Comparison of ENCODE assay signal across 27 mouse cellular contexts in the genomic region with DNA sequence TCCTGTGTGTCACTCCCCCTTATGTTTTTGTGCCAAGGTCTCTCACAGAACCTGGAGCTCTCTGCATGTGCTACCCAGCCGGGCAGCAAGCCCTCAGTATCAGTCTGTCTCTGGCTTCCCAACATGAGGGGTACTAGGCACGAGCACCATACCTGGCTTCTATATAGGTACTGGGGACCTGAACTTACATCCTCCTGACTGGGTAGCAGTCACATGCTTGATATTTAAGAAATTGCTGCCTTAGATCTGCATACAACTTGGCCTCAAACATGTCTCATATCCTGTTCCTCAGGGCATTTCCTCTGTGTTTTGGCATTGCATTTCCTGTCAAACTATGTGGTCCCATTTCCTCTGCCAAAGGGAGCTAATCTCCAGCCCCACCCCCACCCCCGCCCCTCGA. TPM values are rescaled to one million over a fixed set of nuclear protein-coding genes. Genes with fewer than 3 reads are reported as not detected.
DNase-seq lines count a peak whose midpoint lies in the region; ATAC-seq and TF ChIP-seq lines count a peak whose summit lies in the region.
"Had no signal": no experiment of that assay in that cellular context is flagged by ENCODE, and none has a peak within 500 bp of the region (broad histone marks: within the 10 kb centered on the region; RNA-seq: fewer than 3 reads in every experiment).

No protein-coding gene starts in this region.

- no peaks in the 10 kb centered on the region for H3K36me3 ChIP-seq in forebrain, embryonic 11.5 days (ENCODE audit: control insufficient read depth, insufficient read depth, low read length)
- no peaks in the 10 kb centered on the region for H3K36me3 ChIP-seq in liver, embryonic 11.5 days (ENCODE audit: control insufficient read depth, insufficient read depth, low read length)
- no peaks in the 10 kb centered on the region for H3K36me3 ChIP-seq in forebrain, embryonic 14.5 days (ENCODE audit: control insufficient read depth, insufficient read depth, low read length)
- H3K36me3 ChIP-seq: embryonic facial prominence, embryonic 13.5 days; forebrain, embryonic 15.5 days; heart, embryonic 13.5 days; hindbrain, embryonic 12.5 days; limb, embryonic 13.5 days; lung, embryonic 15.5 days; neural tube, embryonic 15.5 days; stomach, embryonic 15.5 days had no signal

- H3K27ac ChIP-seq in forebrain, embryonic 11.5 days (ENCODE audit: low read depth, low read length), result no peak overlapping the region
- no peak overlapping the region; the same call in 1 of the 2 replicates for H3K27ac ChIP-seq in liver, embryonic 11.5 days (ENCODE audit: low read depth, low read length)
- H3K27ac ChIP-seq in forebrain, embryonic 14.5 days (ENCODE audit: low read depth, low read length), result no peak overlapping the region
- H3K27ac ChIP-seq: embryonic facial prominence, embryonic 13.5 days; forebrain, embryonic 15.5 days; heart, adult 2 months; heart, embryonic 13.5 days; hindbrain, embryonic 12.5 days; limb, embryonic 13.5 days; liver, embryonic 14.5 days; lung, embryonic 15.5 days; neural tube, embryonic 15.5 days; stomach, embryonic 15.5 days had no signal

- H3K27me3 ChIP-seq in forebrain, embryonic 11.5 days (ENCODE audit: control insufficient read depth, insufficient read depth, low read length), result no peaks in the 10 kb centered on the region
- H3K27me3 ChIP-seq in liver, embryonic 11.5 days (replicated peaks; ENCODE audit: control insufficient read depth, insufficient read depth, low read length), result no peaks in the 10 kb centered on the region
- no peaks in the 10 kb centered on the region for H3K27me3 ChIP-seq in forebrain, embryonic 14.5 days (replicated peaks; ENCODE audit: control insufficient read depth, insufficient read depth, low read length)
- H3K27me3 ChIP-seq: embryonic facial prominence, embryonic 13.5 days; forebrain, embryonic 15.5 days; hindbrain, embryonic 12.5 days; limb, embryonic 13.5 days; lung, embryonic 15.5 days; neural tube, embryonic 15.5 days; stomach, embryonic 15.5 days had no signal

- H3K4me1 ChIP-seq in lung, adult 2 months (ENCODE audit: control insufficient read depth, insufficient read depth, low read length), result peaks cover 3% of the 10 kb centered on the region
- no peaks in the 10 kb centered on the region for H3K4me1 ChIP-seq in forebrain, embryonic 11.5 days (replicated peaks; ENCODE audit: control insufficient read depth, insufficient read depth, low read length)
- H3K4me1 ChIP-seq in liver, embryonic 11.5 days (replicated peaks; ENCODE audit: control insufficient read depth, insufficient read depth, low read length), result no peaks in the 10 kb centered on the region
- no peaks in the 10 kb centered on the region for H3K4me1 ChIP-seq in forebrain, embryonic 14.5 days (ENCODE audit: control insufficient read depth, insufficient read depth, low read length)
- H3K4me1 ChIP-seq: forebrain, embryonic 15.5 days; hindbrain, embryonic 12.5 days; limb, embryonic 13.5 days; neural tube, embryonic 15.5 days had no signal

- DNase-seq in CD4-positive, CD25-positive, alpha-beta regulatory T cell, adult 2 months (ENCODE audit: low read depth, low spot score), result peak; percentile 12
- DNase-seq in lung, postnatal 36 days, result peak; percentile 12
- DNase-seq in lung, adult 2 months, result no peak
- peak; percentile 29 to 42 for DNase-seq in thymus, postnatal 10 days (ENCODE audit: low spot score in 2 of 2)
- no peak for DNase-seq in forebrain, embryonic 11.5 days (ENCODE audit: low spot score)
- no peak for DNase-seq in liver, embryonic 11.5 days (ENCODE audit: low spot score)
- DNase-seq in forebrain, embryonic 14.5 days (ENCODE audit: low spot score), result no peak
- DNase-seq: adrenal gland, adult 8-10 months; cerebellum, adult 18-20 months; gastrocnemius, postnatal 14 days; heart, adult 2 months; heart, postnatal 14 days; kidney, adult 11 months; kidney, postnatal 4 days had no signal

- ATAC-seq in CD4-positive, CD25-positive, alpha-beta regulatory T cell, adult 4 months, result no peak
- ATAC-seq in forebrain, embryonic 11.5 days (replicated peaks; ENCODE audit: low FRiP score), result no peak
- ATAC-seq in liver, embryonic 11.5 days (replicated peaks; ENCODE audit: low FRiP score), result no peak
- no peak for ATAC-seq in forebrain, embryonic 14.5 days
- ATAC-seq: activated CD4-positive, CD25-positive, alpha-beta regulatory T cell, adult 4 months; forebrain, embryonic 15.5 days had no signal

- no peak for TF ChIP-seq POLR2A in lung, adult 2 months (IDR thresholded peaks at IDR 0.05; ENCODE audit: borderline replicate concordance, extremely low read depth, low read depth, low read length)

- no peak for TF ChIP-seq CTCF in lung, adult 2 months (IDR thresholded peaks at IDR 0.05; ENCODE audit: insufficient read depth, low read length)

- no peak overlapping the region for H3K4me2 ChIP-seq in forebrain, embryonic 11.5 days (ENCODE audit: low read depth, low read length, severe bottlenecking)
- H3K4me2 ChIP-seq in liver, embryonic 11.5 days, result no peak overlapping the region
- no peak overlapping the region for H3K4me2 ChIP-seq in forebrain, embryonic 14.5 days (ENCODE audit: low read length)
- H3K4me2 ChIP-seq: embryonic facial prominence, embryonic 13.5 days; forebrain, embryonic 15.5 days; heart, embryonic 13.5 days; hindbrain, embryonic 12.5 days; limb, embryonic 13.5 days; lung, embryonic 15.5 days; midbrain, embryonic 11.5 days; neural tube, embryonic 15.5 days; stomach, embryonic 15.5 days had no signal

- 45% methylated on average over 4 of the region's 4 CpGs for WGBS in lung, adult 2 months
- 81% methylated on average over 4 of the region's 4 CpGs for WGBS in forebrain, embryonic 11.5 days
- WGBS in liver, embryonic 11.5 days, result 63% methylated on average over 4 of the region's 4 CpGs
- 86% methylated on average over 4 of the region's 4 CpGs for WGBS in forebrain, embryonic 14.5 days

- no peak overlapping the region for H3K4me3 ChIP-seq in lung, adult 2 months (replicated peaks; ENCODE audit: extremely low read depth, low read depth, low read length)
- H3K4me3 ChIP-seq in forebrain, embryonic 11.5 days (ENCODE audit: low read depth, low read length), result no peak overlapping the region
- no peak overlapping the region for H3K4me3 ChIP-seq in liver, embryonic 11.5 days (ENCODE audit: low read depth, low read length)
- no peak overlapping the region for H3K4me3 ChIP-seq in forebrain, embryonic 14.5 days (ENCODE audit: low read depth, low read length)
- H3K4me3 ChIP-seq: embryonic facial prominence, embryonic 13.5 days; erythroblast, embryonic 14.5 days; forebrain, embryonic 15.5 days; heart, adult 2 months; heart, embryonic 13.5 days; hindbrain, embryonic 12.5 days; limb, embryonic 13.5 days; lung, embryonic 15.5 days; neural tube, embryonic 15.5 days; stomach, embryonic 15.5 days had no signal

- H3K9ac ChIP-seq in forebrain, embryonic 11.5 days (ENCODE audit: low read length), result no peak overlapping the region
- H3K9ac ChIP-seq in liver, embryonic 11.5 days (ENCODE audit: low read depth, low read length), result no peak overlapping the region
- no peak overlapping the region for H3K9ac ChIP-seq in forebrain, embryonic 14.5 days (ENCODE audit: low read length)
- H3K9ac ChIP-seq: embryonic facial prominence, embryonic 13.5 days; forebrain, embryonic 15.5 days; heart, embryonic 13.5 days; hindbrain, embryonic 12.5 days; limb, embryonic 13.5 days; liver, embryonic 14.5 days; lung, embryonic 15.5 days; neural tube, embryonic 15.5 days; stomach, embryonic 15.5 days had no signal

- no peaks in the 10 kb centered on the region for H3K9me3 ChIP-seq in forebrain, embryonic 11.5 days (ENCODE audit: control insufficient read depth, low read length)
- H3K9me3 ChIP-seq in liver, embryonic 11.5 days (ENCODE audit: control insufficient read depth, low read length), result no peaks in the 10 kb centered on the region
- no peaks in the 10 kb centered on the region for H3K9me3 ChIP-seq in forebrain, embryonic 14.5 days (replicated peaks; ENCODE audit: control insufficient read depth, low read length)
- H3K9me3 ChIP-seq: embryonic facial prominence, embryonic 13.5 days; forebrain, embryonic 15.5 days; heart, embryonic 13.5 days; hindbrain, embryonic 12.5 days; limb, embryonic 13.5 days; lung, embryonic 15.5 days; neural tube, embryonic 15.5 days; stomach, embryonic 15.5 days had no signal

RNA-seq across cellular contexts. Expression of a gene that starts 30.4 kb away (rescaled TPM):
- polyA plus RNA-seq in CD4-positive, CD25-positive, alpha-beta regulatory T cell, adult 4 months (2017; shearing (Covaris generic)), result under 1 TPM; 0.30 to 0.75 TPM
- 81.3 and 82.7 TPM in 2 replicates for polyA plus RNA-seq in lung, adult 2 months (2012; rRNA removed)
- 72.6 and 72.7 TPM in 2 replicates for polyA plus RNA-seq in forebrain, embryonic 11.5 days (2014; fragmentation: Nextera tagmentation; extraction: Ambion mirVana)
- 14.4 and 16.3 TPM in 2 replicates for polyA plus RNA-seq in liver, embryonic 11.5 days (2014; fragmentation: Nextera tagmentation; extraction: Ambion mirVana)
- polyA plus RNA-seq in forebrain, embryonic 14.5 days (2014; fragmentation: Nextera tagmentation; extraction: Ambion mirVana), result 36.2 and 41.6 TPM in 2 replicates

Comparison
In these comparisons a context has a peak if more than half of its experiments do, and no peak if none do; other contexts are left out.
1. DNase-seq: peak in CD4-positive, CD25-positive, alpha-beta regulatory T cell, adult 2 months (single experiment), lung, postnatal 36 days (single experiment) and thymus, postnatal 10 days (2 of 2); none in lung, adult 2 months (single experiment), forebrain, embryonic 11.5 days (single experiment), liver, embryonic 11.5 days (single experiment) and forebrain, embryonic 14.5 days (single experiment).